Mouse (Mus musculus): Measurements from ENCODE around the gene Unc13c.

DNA sequence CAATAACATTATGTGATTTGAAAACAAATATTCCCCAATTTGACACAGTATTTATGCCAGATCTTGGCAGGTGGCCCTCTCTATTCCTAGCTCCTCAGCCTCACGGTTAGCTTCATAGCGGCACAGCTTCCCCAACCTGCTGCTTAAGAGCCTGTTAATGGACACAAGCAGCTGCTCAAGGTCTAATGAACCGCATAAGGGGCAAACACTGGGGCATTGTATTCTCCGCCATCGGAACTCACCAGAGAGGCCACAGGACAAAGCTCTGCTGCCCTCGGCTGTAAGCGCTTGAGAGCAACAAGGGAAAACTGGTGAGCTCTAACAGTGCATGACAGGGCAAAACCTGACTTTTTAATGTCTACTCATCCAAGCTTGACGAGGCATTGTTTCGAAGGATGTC, 2.0 kb upstream of the Unc13c start:
- TF ChIP-seq CTCF (IDR thresholded peaks at IDR 0.05; ENCODE audit: control insufficient read depth, insufficient read depth, low read length), result no peak
- TF ChIP-seq POLR2A (IDR thresholded peaks at IDR 0.05; ENCODE audit: borderline replicate concordance, control insufficient read depth, low read depth, low read length), result no peak
